11 mouse cellular contexts compared by ENCODE assay signal in the genomic region with DNA sequence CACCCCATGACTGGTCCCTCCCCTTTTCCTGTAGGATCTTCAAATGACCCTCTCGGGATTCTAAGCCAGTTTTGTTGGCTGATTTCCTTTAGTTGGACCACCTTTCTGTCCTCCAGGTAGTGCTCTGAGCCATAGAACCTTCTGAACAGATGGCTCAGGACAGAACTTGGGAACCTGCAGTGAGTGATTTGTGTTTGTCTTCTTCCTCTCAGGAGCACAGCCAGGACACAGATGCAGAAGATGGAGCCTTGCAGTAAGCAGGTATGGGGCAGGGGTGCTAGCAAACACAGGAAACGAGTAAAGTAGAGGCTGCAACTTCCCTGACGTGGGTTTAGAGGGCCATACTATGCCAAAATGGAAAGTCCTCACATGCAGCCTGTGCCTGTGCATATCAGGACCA.
"Had no signal": no experiment of that assay in that cellular context is flagged by ENCODE, and none has a peak within 500 bp of the region (broad histone marks: within the 10 kb centered on the region; RNA-seq: fewer than 3 reads in every experiment).

No protein-coding gene starts in this region.

- DNase-seq: kidney, postnatal 25 days; layer of hippocampus, adult 9-11 months; liver, embryonic 13.5 days; lung, adult 2 months; lung, postnatal 14 days; lung, postnatal 4 days; midbrain, embryonic 14.5 days; retina, postnatal 1 day; right cerebral cortex, postnatal 25 days; spleen, adult 18-20 months; thymus, postnatal 25 days had no signal
